Mouse (Mus musculus) lung, adult 2 months (tissue): ENCODE data around the gene Evi2a.

ENCODE experiments used
- CTCF ChIP-seq: fragments of 200-500 bp; IDR thresholded peaks from 2 replicates; pipeline ENCODE4 v1.5.1; 2011; ENCODE audit warnings: mild to moderate bottlenecking, low read length, control low read depth; ENCODE audit not compliant: insufficient read depth
- POLR2A ChIP-seq: fragments of 200-500 bp; IDR thresholded peaks from 2 replicates; pipeline ENCODE4 v1.6.1; 2011; ENCODE audit warnings: low read depth, mild to moderate bottlenecking, control low read depth, low read length, borderline replicate concordance; ENCODE audit errors: extremely low read depth

DNA sequence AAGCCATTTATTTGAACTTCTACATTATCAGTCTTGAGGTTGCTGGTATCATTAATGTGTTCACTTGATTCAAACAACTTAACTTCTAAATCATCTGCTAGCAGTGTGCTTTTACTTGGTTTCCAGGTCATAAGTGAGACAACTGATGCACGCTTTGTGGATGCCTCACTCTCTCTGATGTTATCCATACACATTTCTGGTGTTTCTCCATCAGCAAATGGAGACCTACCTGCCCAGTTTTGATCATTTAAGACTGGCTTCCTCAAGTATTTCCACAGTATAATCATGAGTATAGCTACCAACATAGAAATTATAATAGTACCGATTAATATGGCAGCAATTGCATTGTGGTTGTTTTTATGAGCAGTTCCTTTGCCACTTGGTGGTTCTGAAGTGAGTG is 14.6 kb downstream of the Evi2a start:
- TF ChIP-seq POLR2A: no peak
- TF ChIP-seq CTCF: no peak
